Mouse (Mus musculus): ENCODE data around the gene Cpsf4l. TPM values are rescaled to one million over a fixed set of nuclear protein-coding genes. Genes with fewer than 3 reads are reported as not detected.
A peak's percentile ranks its signal among the peaks of the same experiment; 100 is the strongest.

Cpsf4l gene
- total and polyA plus RNA-seq, 2 experiments: 3.0 to 9.9 TPM

GRCm38 (mm10) chr11:113683627-113683956, 26.2 kb downstream of the Cpsf4l start:
- under 1% methylated on average over 37 of the region's 38 CpGs for WGBS
- peak overlapping the region; percentile 64 for H3K27ac ChIP-seq (replicated peaks; ENCODE audit: insufficient read depth, low read depth, low read length)
- peak overlapping the region; percentile 95 for H3K9ac ChIP-seq (ENCODE audit: low read depth, low read length)
- no peak for DNase-seq (ENCODE audit: extremely low read depth, low read depth, low spot score)
- TF ChIP-seq POLR2A (IDR thresholded peaks at IDR 0.05; ENCODE audit: extremely low read depth, insufficient read depth, low read length) (no peak), CTCF (IDR thresholded peaks at IDR 0.05; ENCODE audit: low read depth, low read length) (no peak)
- no peaks in the 10 kb centered on the region for H3K27me3 ChIP-seq (ENCODE audit: control insufficient read depth, insufficient read depth, low read length)
- H3K79me2 ChIP-seq (ENCODE audit: control insufficient read depth, insufficient read depth, low read length): peaks cover 28% of the 10 kb centered on the region
- H3K36me3 ChIP-seq (ENCODE audit: control insufficient read depth, insufficient read depth, low read length): no peaks in the 10 kb centered on the region; the same call in 1 of the 2 replicates
- H3K4me1 ChIP-seq (ENCODE audit: control insufficient read depth, insufficient read depth, low read length): peaks cover 9% of the 10 kb centered on the region
- H3K4me3 ChIP-seq (ENCODE audit: insufficient read depth, low read depth, low read length): peak overlapping the region; percentile 88

- Histone ChIP-seq H3K27ac (replicated peaks; ENCODE audit: insufficient read depth, low read depth, low read length) (peak overlapping the region; percentile 64), H3K79me2 (ENCODE audit: control insufficient read depth, insufficient read depth, low read length) (peaks cover 32% of the 10 kb centered on the region), H3K4me3 (ENCODE audit: insufficient read depth, low read depth, low read length) (peak overlapping the region; percentile 88), H3K4me1 (ENCODE audit: control insufficient read depth, insufficient read depth, low read length) (peaks cover 9% of the 10 kb centered on the region), H3K36me3 (ENCODE audit: control insufficient read depth, insufficient read depth, low read length) (no peaks in the 10 kb centered on the region; the same call in 1 of the 2 replicates), H3K9ac (ENCODE audit: low read depth, low read length) (peak overlapping the region; percentile 95), H3K27me3 (ENCODE audit: control insufficient read depth, insufficient read depth, low read length) (no peaks in the 10 kb centered on the region)
- 5% methylated on average over 38 of the region's 38 CpGs for WGBS
- DNase-seq (ENCODE audit: extremely low read depth, low read depth, low spot score): no peak
- no peak for TF ChIP-seq CTCF (IDR thresholded peaks at IDR 0.05; ENCODE audit: low read depth, low read length)
- no peak for TF ChIP-seq POLR2A (IDR thresholded peaks at IDR 0.05; ENCODE audit: extremely low read depth, insufficient read depth, low read length)
Measured at GRCm38 (mm10) chr11:113682897-113683626, 26.8 kb downstream of the Cpsf4l start.

- H3K27me3 ChIP-seq (ENCODE audit: control insufficient read depth, insufficient read depth, low read length): no peaks in the 10 kb centered on the region
- H3K36me3 ChIP-seq (ENCODE audit: control insufficient read depth, insufficient read depth, low read length): peaks cover 2% of the 10 kb centered on the region; the same call in 1 of the 2 replicates
- no peak overlapping the region for H3K27ac ChIP-seq (replicated peaks; ENCODE audit: insufficient read depth, low read depth, low read length)
- no peak overlapping the region for H3K4me3 ChIP-seq (ENCODE audit: insufficient read depth, low read depth, low read length)
- peaks cover 40% of the 10 kb centered on the region for H3K79me2 ChIP-seq (ENCODE audit: control insufficient read depth, insufficient read depth, low read length)
- peak; percentile 47 for DNase-seq (ENCODE audit: extremely low read depth, low read depth, low spot score)
- TF ChIP-seq CTCF (IDR thresholded peaks at IDR 0.05; ENCODE audit: low read depth, low read length) (no peak), POLR2A (IDR thresholded peaks at IDR 0.05; ENCODE audit: extremely low read depth, insufficient read depth, low read length) (no peak)
- H3K9ac ChIP-seq (ENCODE audit: low read depth, low read length): no peak overlapping the region
- H3K4me1 ChIP-seq (ENCODE audit: control insufficient read depth, insufficient read depth, low read length): peaks cover 9% of the 10 kb centered on the region
Measured at GRCm38 (mm10) chr11:113681979-113682378, 27.8 kb downstream of the Cpsf4l start.

- 60% methylated on average over 2 of the region's 2 CpGs for WGBS
- Histone ChIP-seq H3K27me3 (ENCODE audit: control insufficient read depth, insufficient read depth, low read length) (no peaks in the 10 kb centered on the region), H3K79me2 (ENCODE audit: control insufficient read depth, insufficient read depth, low read length) (peaks cover 46% of the 10 kb centered on the region), H3K9ac (ENCODE audit: low read depth, low read length) (0 out of 2 replicates have a peak overlapping the region, but pooled peaks have one; percentile 14), H3K36me3 (ENCODE audit: control insufficient read depth, insufficient read depth, low read length) (peaks cover 6% of the 10 kb centered on the region; the same call in 1 of the 2 replicates), H3K4me3 (ENCODE audit: insufficient read depth, low read depth, low read length) (no peak overlapping the region), H3K4me1 (ENCODE audit: control insufficient read depth, insufficient read depth, low read length) (peaks cover 9% of the 10 kb centered on the region), H3K27ac (replicated peaks; ENCODE audit: insufficient read depth, low read depth, low read length) (peak overlapping the region; percentile 42)
- no peak for DNase-seq (ENCODE audit: extremely low read depth, low read depth, low spot score)
- TF ChIP-seq CTCF (IDR thresholded peaks at IDR 0.05; ENCODE audit: low read depth, low read length) (no peak), POLR2A (IDR thresholded peaks at IDR 0.05; ENCODE audit: extremely low read depth, insufficient read depth, low read length) (no peak)
Measured at GRCm38 (mm10) chr11:113680954-113681353, 28.9 kb downstream of the Cpsf4l start.

GRCm38 (mm10) chr11:113678373-113678772, 31.4 kb downstream of the Cpsf4l start:
- WGBS: 86% methylated on average over 8 of the region's 8 CpGs
- H3K9ac ChIP-seq (ENCODE audit: low read depth, low read length): no peak overlapping the region
- H3K79me2 ChIP-seq (ENCODE audit: control insufficient read depth, insufficient read depth, low read length): peaks cover 38% of the 10 kb centered on the region
- no peak for TF ChIP-seq POLR2A (IDR thresholded peaks at IDR 0.05; ENCODE audit: extremely low read depth, insufficient read depth, low read length)
- no peak overlapping the region for H3K27ac ChIP-seq (replicated peaks; ENCODE audit: insufficient read depth, low read depth, low read length)
- H3K36me3 ChIP-seq (ENCODE audit: control insufficient read depth, insufficient read depth, low read length): peaks cover 11% of the 10 kb centered on the region; the same call in 1 of the 2 replicates
- no peak overlapping the region for H3K4me3 ChIP-seq (ENCODE audit: insufficient read depth, low read depth, low read length)
- no peak for DNase-seq (ENCODE audit: extremely low read depth, low read depth, low spot score)
- H3K4me1 ChIP-seq (ENCODE audit: control insufficient read depth, insufficient read depth, low read length): peaks cover 6% of the 10 kb centered on the region; the same call in 1 of the 2 replicates
- H3K27me3 ChIP-seq (ENCODE audit: control insufficient read depth, insufficient read depth, low read length): no peaks in the 10 kb centered on the region

GRCm38 (mm10) chr11:113677378-113677777, 32.4 kb downstream of the Cpsf4l start:
- Histone ChIP-seq H3K4me3 (ENCODE audit: insufficient read depth, low read depth, low read length) (no peak overlapping the region), H3K9ac (ENCODE audit: low read depth, low read length) (no peak overlapping the region), H3K36me3 (ENCODE audit: control insufficient read depth, insufficient read depth, low read length) (peaks cover 11% of the 10 kb centered on the region; the same call in 1 of the 2 replicates), H3K27ac (replicated peaks; ENCODE audit: insufficient read depth, low read depth, low read length) (no peak overlapping the region), H3K79me2 (ENCODE audit: control insufficient read depth, insufficient read depth, low read length) (peaks cover 39% of the 10 kb centered on the region), H3K4me1 (ENCODE audit: control insufficient read depth, insufficient read depth, low read length) (peaks cover 6% of the 10 kb centered on the region; the same call in 1 of the 2 replicates), H3K27me3 (ENCODE audit: control insufficient read depth, insufficient read depth, low read length) (no peaks in the 10 kb centered on the region)
- 100% methylated on average over 2 of the region's 2 CpGs for WGBS
- TF ChIP-seq CTCF (IDR thresholded peaks at IDR 0.05; ENCODE audit: low read depth, low read length): no peak
- TF ChIP-seq POLR2A (IDR thresholded peaks at IDR 0.05; ENCODE audit: extremely low read depth, insufficient read depth, low read length): no peak
- DNase-seq (ENCODE audit: extremely low read depth, low read depth, low spot score): no peak
